Mouse (Mus musculus): ENCODE data around the gene Anapc10. TPM values are rescaled to one million over a fixed set of nuclear protein-coding genes. Genes with fewer than 3 reads are reported as not detected.
"Not testable (repeated sequence)": the region's sequence is repeated elsewhere in the genome, so short reads cannot be mapped to it uniquely, and the experiment has no call there.

Gene Anapc10
- total RNA-seq (2017): 3.1 and 6.6 TPM in 2 replicates

- ATAC-seq (ENCODE audit: extremely low read depth, insufficient number of reproducible peaks, low FRiP score, poor library complexity, severe bottlenecking): peak; percentile 99
Observed at GRCm38 (mm10) chr8:79711064-79711961, at the start of gene Anapc10, which contains the start of gene Abce1. Anapc10 (plus strand) TSS chr8:79711820. Abce1 (minus strand) TSS chr8:79711740.

GRCm38 (mm10) chr8:79676461-79676860, 35.2 kb upstream of the Anapc10 start:
- ATAC-seq (ENCODE audit: extremely low read depth, insufficient number of reproducible peaks, low FRiP score, poor library complexity, severe bottlenecking): no peak

- ATAC-seq (ENCODE audit: extremely low read depth, insufficient number of reproducible peaks, low FRiP score, poor library complexity, severe bottlenecking): no peak
Observed at GRCm38 (mm10) chr8:79679005-79679404, 32.6 kb upstream of the Anapc10 start.

GRCm38 (mm10) chr8:79680083-79680482, 31.5 kb upstream of the Anapc10 start:
- ATAC-seq (ENCODE audit: extremely low read depth, insufficient number of reproducible peaks, low FRiP score, poor library complexity, severe bottlenecking): not testable (repeated sequence)

- ATAC-seq (ENCODE audit: extremely low read depth, insufficient number of reproducible peaks, low FRiP score, poor library complexity, severe bottlenecking): peak; percentile 19; the same call in 1 of the 2 replicates
Observed at GRCm38 (mm10) chr8:79680555-79680954, 31.1 kb upstream of the Anapc10 start.

- ATAC-seq (ENCODE audit: extremely low read depth, insufficient number of reproducible peaks, low FRiP score, poor library complexity, severe bottlenecking): no peak
Observed at GRCm38 (mm10) chr8:79680965-79681364, 30.7 kb upstream of the Anapc10 start.

- ATAC-seq (ENCODE audit: extremely low read depth, insufficient number of reproducible peaks, low FRiP score, poor library complexity, severe bottlenecking): not testable (repeated sequence)
Observed at GRCm38 (mm10) chr8:79685927-79686326, 25.7 kb upstream of the Anapc10 start.

GRCm38 (mm10) chr8:79692531-79692930, 19.1 kb upstream of the Anapc10 start:
- ATAC-seq (ENCODE audit: extremely low read depth, insufficient number of reproducible peaks, low FRiP score, poor library complexity, severe bottlenecking): no peak

- ATAC-seq (ENCODE audit: extremely low read depth, insufficient number of reproducible peaks, low FRiP score, poor library complexity, severe bottlenecking): no peak
Observed at GRCm38 (mm10) chr8:79706687-79707086, 4.9 kb upstream of the Anapc10 start.

- ATAC-seq (ENCODE audit: extremely low read depth, insufficient number of reproducible peaks, low FRiP score, poor library complexity, severe bottlenecking): no peak
Observed at GRCm38 (mm10) chr8:79712676-79713075, 1.1 kb downstream of the Anapc10 start.

- no peak for ATAC-seq (ENCODE audit: extremely low read depth, insufficient number of reproducible peaks, low FRiP score, poor library complexity, severe bottlenecking)
Observed at GRCm38 (mm10) chr8:79721537-79721936, 9.9 kb downstream of the Anapc10 start.

GRCm38 (mm10) chr8:79723308-79723707, 11.7 kb downstream of the Anapc10 start:
- no peak for ATAC-seq (ENCODE audit: extremely low read depth, insufficient number of reproducible peaks, low FRiP score, poor library complexity, severe bottlenecking)

GRCm38 (mm10) chr8:79724589-79724988, 13.0 kb downstream of the Anapc10 start:
- ATAC-seq (ENCODE audit: extremely low read depth, insufficient number of reproducible peaks, low FRiP score, poor library complexity, severe bottlenecking): no peak

- no peak for ATAC-seq (ENCODE audit: extremely low read depth, insufficient number of reproducible peaks, low FRiP score, poor library complexity, severe bottlenecking)
Observed at GRCm38 (mm10) chr8:79727900-79728299, 16.3 kb downstream of the Anapc10 start.

- ATAC-seq (ENCODE audit: extremely low read depth, insufficient number of reproducible peaks, low FRiP score, poor library complexity, severe bottlenecking): peak; percentile 93
Observed at GRCm38 (mm10) chr8:79734304-79734703, 22.7 kb downstream of the Anapc10 start.

GRCm38 (mm10) chr8:79748171-79748570, 36.6 kb downstream of the Anapc10 start:
- ATAC-seq (ENCODE audit: extremely low read depth, insufficient number of reproducible peaks, low FRiP score, poor library complexity, severe bottlenecking): no peak

- no peak for ATAC-seq (ENCODE audit: extremely low read depth, insufficient number of reproducible peaks, low FRiP score, poor library complexity, severe bottlenecking)
Observed at GRCm38 (mm10) chr8:79748591-79748990, 37.0 kb downstream of the Anapc10 start.

GRCm38 (mm10) chr8:79750305-79750704, 38.7 kb downstream of the Anapc10 start:
- ATAC-seq (ENCODE audit: extremely low read depth, insufficient number of reproducible peaks, low FRiP score, poor library complexity, severe bottlenecking): no peak

GRCm38 (mm10) chr8:79794873-79795272, 83.3 kb downstream of the Anapc10 start:
- ATAC-seq (ENCODE audit: extremely low read depth, insufficient number of reproducible peaks, low FRiP score, poor library complexity, severe bottlenecking): not testable (repeated sequence)

- ATAC-seq (ENCODE audit: extremely low read depth, insufficient number of reproducible peaks, low FRiP score, poor library complexity, severe bottlenecking): no peak
Observed at GRCm38 (mm10) chr8:79796690-79797089, 85.1 kb downstream of the Anapc10 start.
